Mouse (Mus musculus) right cerebral cortex, postnatal 25 days (tissue): ENCODE measurements around the gene Krt7.

Source experiments
- DNase-seq: peaks from one replicate; pipeline ENCODE4 v3.0.0; 2022

Krt7 gene

GRCm38 (mm10) chr15:101447444-101447843, 36.6 kb downstream of the Krt7 start, which contains the start of gene Krt88:
Gene Krt88, plus strand, starts transcription at chr15:101447744.
- DNase-seq, result no peak

- peak; percentile 56 for DNase-seq
Measured at GRCm38 (mm10) chr15:101453093-101453736, 42.4 kb downstream of the Krt7 start.

- DNase-seq, result no peak
Measured at GRCm38 (mm10) chr15:101454774-101455173, 43.9 kb downstream of the Krt7 start.

GRCm38 (mm10) chr15:101455292-101455691, 44.4 kb downstream of the Krt7 start:
- no peak for DNase-seq

- no peak for DNase-seq
Measured at GRCm38 (mm10) chr15:101455891-101456290, 45.0 kb downstream of the Krt7 start.

GRCm38 (mm10) chr15:101458361-101458930, 47.6 kb downstream of the Krt7 start:
- no peak for DNase-seq

GRCm38 (mm10) chr15:101459283-101459682, 48.4 kb downstream of the Krt7 start:
- no peak for DNase-seq

GRCm38 (mm10) chr15:101463651-101464050, 52.8 kb downstream of the Krt7 start, which contains the start of gene Krt81:
Gene Krt81, minus strand, starts transcription at chr15:101463751.
- DNase-seq, result no peak

GRCm38 (mm10) chr15:101469093-101469492, 58.2 kb downstream of the Krt7 start:
- DNase-seq, result no peak

GRCm38 (mm10) chr15:101472952-101473528, 62.2 kb downstream of the Krt7 start, which contains the start of gene Krt86:
Gene Krt86, plus strand, starts transcription at chr15:101473478.
- no peak for DNase-seq

- DNase-seq, result peak; percentile 37
Measured at GRCm38 (mm10) chr15:101479007-101479665, 68.3 kb downstream of the Krt7 start.

- no peak for DNase-seq
Measured at GRCm38 (mm10) chr15:101479666-101480060, 68.8 kb downstream of the Krt7 start.
